Mouse (Mus musculus): ENCODE measurements around the gene Wbp2nl. TPM values are rescaled to one million over a fixed set of nuclear protein-coding genes. Genes with fewer than 3 reads are reported as not detected.
A peak's percentile ranks its signal among the peaks of the same experiment; 100 is the strongest.

Gene Wbp2nl
- 0.20 TPM in 1 of 2 replicates, not detected in the other for polyA plus RNA-seq (2014; fragmentation: Nextera tagmentation; extraction: Ambion mirVana)

DNA sequence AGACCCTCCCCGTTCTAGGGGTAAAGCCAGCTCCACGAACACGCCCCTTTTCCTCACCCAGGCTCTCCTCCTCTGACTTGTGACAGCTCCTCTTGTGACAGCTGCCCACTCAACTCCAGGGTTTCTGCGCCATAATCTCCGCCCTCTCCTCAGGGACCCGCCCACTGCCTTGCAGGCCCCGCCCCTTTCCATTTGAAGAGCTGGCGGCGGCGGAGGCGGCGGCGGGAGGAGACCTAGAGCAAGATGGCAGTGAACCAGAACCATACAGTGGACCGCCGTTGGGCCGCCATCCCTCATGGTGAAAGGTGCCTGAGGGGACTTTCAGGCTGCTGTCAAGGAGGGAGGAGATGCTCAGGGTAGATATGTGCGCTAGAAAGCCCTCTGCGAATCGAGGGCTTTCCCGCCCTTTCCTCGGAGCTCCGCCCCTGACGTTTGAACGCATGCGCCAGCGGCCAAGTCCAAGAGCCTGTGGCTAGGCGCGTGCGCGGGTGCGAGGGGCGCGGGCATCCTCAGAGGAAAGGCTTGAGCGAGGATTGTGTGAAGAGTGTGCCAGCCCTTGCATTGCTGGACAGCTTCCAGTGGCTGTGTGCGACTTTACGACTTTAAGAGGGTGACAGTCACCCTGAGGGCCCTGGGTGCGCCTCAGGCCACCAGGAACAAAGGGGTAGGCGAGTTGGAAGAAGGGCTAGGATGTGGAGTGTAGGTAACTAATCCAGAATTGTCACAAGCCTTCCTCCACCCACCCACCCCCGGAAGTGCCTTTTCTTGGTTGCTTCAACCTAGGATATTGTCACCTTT, at the start of gene Wbp2nl:
Wbp2nl (plus strand) TSS at position 191 of the 798 bp plus-strand sequence.
- Histone ChIP-seq H3K9ac (ENCODE audit: low read depth, low read length) (no peak within 1 kb of the TSS), H3K9me3 (ENCODE audit: control insufficient read depth, low read length) (no peaks in the 10 kb centered on the region), H3K4me2 (ENCODE audit: low read depth, low read length) (no peak within 1 kb of the TSS), H3K27ac (replicated peaks; ENCODE audit: low read depth, low read length) (no peak within 1 kb of the TSS), H3K36me3 (ENCODE audit: control insufficient read depth, insufficient read depth, low read length) (no peaks in the 10 kb centered on the region), H3K4me3 (ENCODE audit: low read depth, low read length) (no peak within 1 kb of the TSS), H3K4me1 (ENCODE audit: control insufficient read depth, insufficient read depth, low read length) (no peaks in the 10 kb centered on the region), H3K27me3 (replicated peaks; ENCODE audit: control insufficient read depth, insufficient read depth, low read length) (no peaks in the 10 kb centered on the region)
- DNase-seq (ENCODE audit: low spot score) = no peak
- ATAC-seq (ENCODE audit: low read depth) = 0 out of 2 replicates have a peak, but pooled peaks have one; percentile 33
- WGBS = 58% methylated on average over 39 of the region's 39 CpGs

- Histone ChIP-seq H3K4me3 (ENCODE audit: low read depth, low read length) (no peak overlapping the region), H3K27me3 (replicated peaks; ENCODE audit: control insufficient read depth, insufficient read depth, low read length) (no peaks in the 10 kb centered on the region), H3K36me3 (ENCODE audit: control insufficient read depth, insufficient read depth, low read length) (no peaks in the 10 kb centered on the region), H3K9ac (ENCODE audit: low read depth, low read length) (no peak overlapping the region), H3K9me3 (ENCODE audit: control insufficient read depth, low read length) (no peaks in the 10 kb centered on the region), H3K4me2 (ENCODE audit: low read depth, low read length) (no peak overlapping the region), H3K27ac (replicated peaks; ENCODE audit: low read depth, low read length) (no peak overlapping the region), H3K4me1 (ENCODE audit: control insufficient read depth, insufficient read depth, low read length) (no peaks in the 10 kb centered on the region)
- DNase-seq (ENCODE audit: low spot score) (no peak), ATAC-seq (ENCODE audit: low read depth) (no peak)
- 90% methylated on average over 3 of the region's 3 CpGs for WGBS
Observed at GRCm38 (mm10) chr15:82251579-82251978, 47.2 kb upstream of the Wbp2nl start.

GRCm38 (mm10) chr15:82252097-82252496, 46.7 kb upstream of the Wbp2nl start, which contains the start of gene 1500009C09Rik:
TSS of gene 1500009C09Rik (plus strand) at chr15:82252397.
- ATAC-seq (ENCODE audit: low read depth) (no peak), DNase-seq (ENCODE audit: low spot score) (no peak)
- WGBS = 89% methylated on average over 6 of the region's 6 CpGs
- H3K27me3 ChIP-seq (replicated peaks; ENCODE audit: control insufficient read depth, insufficient read depth, low read length) = no peaks in the 10 kb centered on the region
- H3K4me1 ChIP-seq (ENCODE audit: control insufficient read depth, insufficient read depth, low read length) = no peaks in the 10 kb centered on the region
- no peak within 1 kb of the TSS for H3K27ac ChIP-seq (replicated peaks; ENCODE audit: low read depth, low read length)
- no peak within 1 kb of the TSS for H3K4me3 ChIP-seq (ENCODE audit: low read depth, low read length)
- H3K9me3 ChIP-seq (ENCODE audit: control insufficient read depth, low read length) = no peaks in the 10 kb centered on the region
- H3K36me3 ChIP-seq (ENCODE audit: control insufficient read depth, insufficient read depth, low read length) = no peaks in the 10 kb centered on the region
- H3K9ac ChIP-seq (ENCODE audit: low read depth, low read length) = no peak within 1 kb of the TSS
- H3K4me2 ChIP-seq (ENCODE audit: low read depth, low read length) = no peak within 1 kb of the TSS

GRCm38 (mm10) chr15:82255248-82255647, 43.5 kb upstream of the Wbp2nl start:
- WGBS = 40% methylated on average over 4 of the region's 4 CpGs

DNA sequence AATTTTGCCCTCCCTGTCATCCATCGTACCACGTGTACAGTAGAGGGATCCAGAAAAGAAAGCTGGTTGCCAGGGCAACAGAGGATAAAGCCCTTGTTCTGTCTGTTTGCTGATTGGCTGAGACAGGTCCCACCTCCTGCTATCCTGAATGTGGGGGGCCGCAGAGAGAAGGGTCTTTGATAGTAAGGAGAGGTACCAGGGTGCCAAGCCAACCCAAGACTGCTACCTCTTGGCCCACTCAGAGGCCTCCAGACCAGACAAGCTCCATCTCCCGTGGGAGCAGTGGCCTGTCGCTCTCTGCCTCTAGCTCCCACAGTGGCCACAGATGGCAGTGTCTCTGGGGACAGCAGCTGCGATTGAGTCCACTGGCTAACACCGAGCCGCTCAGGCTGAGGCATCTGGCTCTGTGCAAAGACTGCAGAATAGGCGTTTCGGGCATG, 42.8 kb upstream of the Wbp2nl start:
- 25% methylated on average over 10 of the region's 10 CpGs for whole genome bisulfite sequencing
- Histone ChIP-seq H3K27me3 (replicated peaks; ENCODE audit: control insufficient read depth, insufficient read depth, low read length) (no peaks in the 10 kb centered on the region), H3K27ac (replicated peaks; ENCODE audit: low read depth, low read length) (no peak overlapping the region), H3K9ac (ENCODE audit: low read depth, low read length) (no peak overlapping the region), H3K4me2 (ENCODE audit: low read depth, low read length) (no peak overlapping the region), H3K36me3 (ENCODE audit: control insufficient read depth, insufficient read depth, low read length) (no peaks in the 10 kb centered on the region), H3K4me1 (ENCODE audit: control insufficient read depth, insufficient read depth, low read length) (no peaks in the 10 kb centered on the region), H3K4me3 (ENCODE audit: low read depth, low read length) (no peak overlapping the region), H3K9me3 (ENCODE audit: control insufficient read depth, low read length) (no peaks in the 10 kb centered on the region)
- ATAC-seq (ENCODE audit: low read depth) (peak; percentile 68; the same call in 1 of the 2 replicates), DNase-seq (ENCODE audit: low spot score) (peak; percentile 67)

More at GRCm38 (mm10) chr15:82255248-82255647, 43.5 kb upstream of the Wbp2nl start:
- H3K4me2 ChIP-seq (ENCODE audit: low read depth, low read length) = no peak overlapping the region
- ATAC-seq (ENCODE audit: low read depth) (no peak), DNase-seq (ENCODE audit: low spot score) (no peak)
- H3K27me3 ChIP-seq (replicated peaks; ENCODE audit: control insufficient read depth, insufficient read depth, low read length) = no peaks in the 10 kb centered on the region
- H3K9ac ChIP-seq (ENCODE audit: low read depth, low read length) = no peak overlapping the region
- H3K4me1 ChIP-seq (ENCODE audit: control insufficient read depth, insufficient read depth, low read length) = no peaks in the 10 kb centered on the region
- H3K27ac ChIP-seq (replicated peaks; ENCODE audit: low read depth, low read length) = no peak overlapping the region
- no peak overlapping the region for H3K4me3 ChIP-seq (ENCODE audit: low read depth, low read length)
- H3K36me3 ChIP-seq (ENCODE audit: control insufficient read depth, insufficient read depth, low read length) = no peaks in the 10 kb centered on the region
- H3K9me3 ChIP-seq (ENCODE audit: control insufficient read depth, low read length) = no peaks in the 10 kb centered on the region

DNA sequence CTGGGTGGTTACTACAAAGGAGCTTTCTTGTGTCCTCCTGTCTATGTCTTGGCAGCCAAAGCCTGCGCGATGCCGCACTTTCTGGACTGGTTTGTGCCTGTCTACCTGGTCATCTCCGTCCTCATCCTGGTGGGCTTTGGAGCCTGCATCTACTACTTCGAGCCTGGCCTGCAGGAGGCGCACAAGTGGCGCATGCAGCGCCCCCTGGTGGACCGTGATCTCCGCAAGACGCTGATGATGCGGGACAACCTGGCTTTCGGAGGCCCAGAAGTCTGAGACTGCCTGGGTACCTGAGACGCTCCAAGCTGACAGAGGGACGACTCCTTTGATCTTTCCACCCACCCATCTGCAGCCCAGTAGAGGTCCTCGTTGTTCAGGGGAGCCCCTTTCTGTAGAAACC, 39.2 kb upstream of the Wbp2nl start:
- no peaks in the 10 kb centered on the region for H3K27me3 ChIP-seq (replicated peaks; ENCODE audit: control insufficient read depth, insufficient read depth, low read length)
- no peak overlapping the region for H3K9ac ChIP-seq (ENCODE audit: low read depth, low read length)
- no peak overlapping the region for H3K4me3 ChIP-seq (ENCODE audit: low read depth, low read length)
- DNase-seq (ENCODE audit: low spot score) (no peak), ATAC-seq (ENCODE audit: low read depth) (no peak)
- no peaks in the 10 kb centered on the region for H3K9me3 ChIP-seq (ENCODE audit: control insufficient read depth, low read length)
- H3K4me2 ChIP-seq (ENCODE audit: low read depth, low read length) = no peak overlapping the region
- WGBS = 16% methylated on average over 16 of the region's 16 CpGs
- no peak overlapping the region for H3K27ac ChIP-seq (replicated peaks; ENCODE audit: low read depth, low read length)
- H3K4me1 ChIP-seq (ENCODE audit: control insufficient read depth, insufficient read depth, low read length) = no peaks in the 10 kb centered on the region
- no peaks in the 10 kb centered on the region for H3K36me3 ChIP-seq (ENCODE audit: control insufficient read depth, insufficient read depth, low read length)

GRCm38 (mm10) chr15:82266356-82266755, 32.4 kb upstream of the Wbp2nl start:
- Histone ChIP-seq H3K9me3 (ENCODE audit: control insufficient read depth, low read length) (no peaks in the 10 kb centered on the region), H3K4me2 (ENCODE audit: low read depth, low read length) (no peak overlapping the region), H3K4me1 (ENCODE audit: control insufficient read depth, insufficient read depth, low read length) (no peaks in the 10 kb centered on the region), H3K9ac (ENCODE audit: low read depth, low read length) (no peak overlapping the region), H3K27ac (replicated peaks; ENCODE audit: low read depth, low read length) (no peak overlapping the region), H3K4me3 (ENCODE audit: low read depth, low read length) (no peak overlapping the region), H3K36me3 (ENCODE audit: control insufficient read depth, insufficient read depth, low read length) (no peaks in the 10 kb centered on the region), H3K27me3 (replicated peaks; ENCODE audit: control insufficient read depth, insufficient read depth, low read length) (no peaks in the 10 kb centered on the region)
- WGBS = 13% methylated on average over 6 of the region's 6 CpGs
- ATAC-seq (ENCODE audit: low read depth) (peak; percentile 20; the same call in 1 of the 2 replicates), DNase-seq (ENCODE audit: low spot score) (peak; percentile 48)

- no peak overlapping the region for H3K9ac ChIP-seq (ENCODE audit: low read depth, low read length)
- H3K4me1 ChIP-seq (ENCODE audit: control insufficient read depth, insufficient read depth, low read length) = no peaks in the 10 kb centered on the region
- no peak overlapping the region for H3K27ac ChIP-seq (replicated peaks; ENCODE audit: low read depth, low read length)
- H3K4me2 ChIP-seq (ENCODE audit: low read depth, low read length) = no peak overlapping the region
- peaks cover 9% of the 10 kb centered on the region; the same call in 1 of the 2 replicates for H3K27me3 ChIP-seq (replicated peaks; ENCODE audit: control insufficient read depth, insufficient read depth, low read length)
- WGBS = 20% methylated on average over 2 of the region's 3 CpGs
- no peaks in the 10 kb centered on the region for H3K9me3 ChIP-seq (ENCODE audit: control insufficient read depth, low read length)
- DNase-seq (ENCODE audit: low spot score) = peak; percentile 14
- no peaks in the 10 kb centered on the region for H3K36me3 ChIP-seq (ENCODE audit: control insufficient read depth, insufficient read depth, low read length)
- ATAC-seq (ENCODE audit: low read depth) = no peak
- H3K4me3 ChIP-seq (ENCODE audit: low read depth, low read length) = no peak overlapping the region
Observed at GRCm38 (mm10) chr15:82268185-82268584, 30.6 kb upstream of the Wbp2nl start.

Measured in embryonic facial prominence, embryonic 14.5 days (tissue).